Mouse (Mus musculus) kidney, embryonic 15.5 days (tissue): ENCODE results near the gene Lamc1. TPM values are rescaled to one million over a fixed set of nuclear protein-coding genes. Genes with fewer than 3 reads are reported as not detected.

Source experiments
- ATAC-seq: fragments of 200-750 bp; cut with Nextera tagmentation; replicated peaks from 2 replicates; pipeline ENCODE4 v1.8.0; 2017; ENCODE audit warnings: moderate TSS enrichment; ENCODE audit not compliant: low FRiP score
- H3K27ac ChIP-seq: fragments of 300-500 bp; sonication (generic); 2 replicates; pipeline ENCODE4 v1.5.1; 2015; ENCODE audit warnings: mild to moderate bottlenecking, inconsistent platforms
- H3K27me3 ChIP-seq: fragments of 300-500 bp; sonication (generic); 2 replicates; pipeline ENCODE4 v1.6.1; 2015; ENCODE audit warnings: inconsistent platforms
- H3K36me3 ChIP-seq: fragments of 300-500 bp; sonication (generic); 2 replicates; pipeline ENCODE4 v1.6.1; 2015; ENCODE audit warnings: inconsistent platforms
- H3K4me1 ChIP-seq: fragments of 300-500 bp; sonication (generic); 2 replicates; pipeline ENCODE4 v1.6.1; 2015; ENCODE audit warnings: inconsistent platforms
- H3K4me2 ChIP-seq: fragments of 300-500 bp; sonication (generic); 2 replicates; pipeline ENCODE4 v1.6.1; 2015; ENCODE audit warnings: moderate library complexity, mild to moderate bottlenecking, inconsistent platforms
- H3K4me3 ChIP-seq: fragments of 300-500 bp; sonication (generic); replicated peaks from 2 replicates; pipeline ENCODE4 v1.5.1; 2015; ENCODE audit warnings: mild to moderate bottlenecking, inconsistent platforms
- H3K9ac ChIP-seq: fragments of 300-500 bp; sonication (generic); 2 replicates; pipeline ENCODE4 v1.6.1; 2015; ENCODE audit warnings: mild to moderate bottlenecking, inconsistent platforms
- H3K9me3 ChIP-seq: fragments of 300-500 bp; sonication (generic); replicated peaks from 2 replicates; pipeline ENCODE4 v1.6.1; 2016; ENCODE audit warnings: inconsistent platforms
- WGBS: fragments of 180-500 bp; shearing (Covaris S2); methylation state at CpG from one replicate; pipeline ENCODE4 v1.1.7; 2015; ENCODE audit warnings: mixed read lengths; 5-methylcytosine and 5-hydroxymethylcytosine counted together
- polyA plus RNA-seq: library from polyadenylated mRNA; unstranded; fragments of >200 nt; fragmentation: Nextera tagmentation; extraction: Ambion mirVana; gene quantifications from 2 replicates; pipeline ENCODE4 v1.2.1, GENCODE M21; 2015

Lamc1 gene
- polyA plus RNA-seq, 1 experiment from 2014 or later = 101 TPM

DNA sequence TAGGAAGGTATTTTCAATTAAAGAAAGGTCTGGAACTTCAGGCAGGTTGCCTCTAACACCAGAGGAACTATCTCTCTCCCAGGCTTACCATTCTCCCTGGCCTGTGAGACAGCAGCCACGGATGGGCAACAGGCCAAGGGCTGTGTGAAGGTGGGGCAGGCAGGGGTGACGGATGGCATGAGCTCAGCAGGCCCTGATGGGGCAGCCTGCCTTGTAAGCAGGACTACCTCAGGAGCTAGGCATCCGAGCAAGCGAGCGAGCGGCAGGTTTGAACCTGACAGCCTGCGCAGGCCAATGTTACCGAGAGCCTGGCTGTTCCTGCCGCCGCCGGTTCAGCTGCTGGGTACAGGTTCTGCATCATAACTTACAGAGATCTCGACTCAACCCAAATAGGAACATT lies 157.8 kb downstream of the Lamc1 start:
- no peaks in the 10 kb centered on the region for H3K27me3 ChIP-seq
- no peak overlapping the region for H3K4me2 ChIP-seq
- peak; percentile 75 for ATAC-seq
- H3K4me3 ChIP-seq = no peak overlapping the region
- H3K4me1 ChIP-seq = peaks cover 40% of the 10 kb centered on the region
- H3K27ac ChIP-seq = peak overlapping the region; percentile 29; the same call in 1 of the 2 replicates
- H3K9me3 ChIP-seq = no peaks in the 10 kb centered on the region
- H3K9ac ChIP-seq = no peak overlapping the region
- H3K36me3 ChIP-seq = no peaks in the 10 kb centered on the region
- WGBS = 51% methylated on average over 12 of the region's 12 CpGs

- Histone ChIP-seq H3K4me2 (no peak overlapping the region), H3K36me3 (no peaks in the 10 kb centered on the region), H3K4me3 (no peak overlapping the region), H3K27me3 (no peaks in the 10 kb centered on the region), H3K4me1 (peaks cover 40% of the 10 kb centered on the region), H3K9me3 (no peaks in the 10 kb centered on the region), H3K27ac (peak overlapping the region; percentile 84), H3K9ac (no peak overlapping the region)
- ATAC-seq = no peak; the same call in 1 of the 2 replicates
- 47% methylated on average over 3 of the region's 3 CpGs for WGBS
Observed at GRCm38 (mm10) chr1:153173276-153173675, 159.3 kb downstream of the Lamc1 start.

GRCm38 (mm10) chr1:153172291-153172731 lies 160.3 kb downstream of the Lamc1 start:
- WGBS = 4% methylated on average over 9 of the region's 9 CpGs

DNA sequence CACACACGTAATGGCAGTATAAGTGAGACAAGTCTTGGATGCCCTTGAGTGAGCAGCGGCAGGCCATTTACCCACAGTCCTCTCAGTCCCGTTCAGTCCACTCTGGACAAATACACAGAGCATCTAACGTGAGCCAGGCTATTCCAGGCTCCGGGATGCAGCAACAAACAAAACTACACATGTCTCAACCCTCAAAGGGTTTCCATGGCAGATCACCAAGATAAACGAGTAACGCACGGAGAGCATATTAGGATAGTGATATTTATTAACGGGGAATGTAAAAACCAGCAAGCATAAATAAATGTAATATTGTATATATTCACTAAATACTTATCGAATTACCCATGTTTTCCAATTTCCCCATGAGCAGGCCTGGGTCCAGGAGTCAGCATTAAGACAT lies 161.6 kb downstream of the Lamc1 start:
- Histone ChIP-seq H3K27me3 (no peaks in the 10 kb centered on the region), H3K36me3 (no peaks in the 10 kb centered on the region), H3K9ac (no peak overlapping the region), H3K27ac (no peak overlapping the region), H3K4me1 (peaks cover 40% of the 10 kb centered on the region), H3K4me2 (no peak overlapping the region), H3K4me3 (no peak overlapping the region), H3K9me3 (no peaks in the 10 kb centered on the region)
- no peak for ATAC-seq
- 60% methylated on average over 10 of the region's 10 CpGs for WGBS

More at GRCm38 (mm10) chr1:153172291-153172731, 160.3 kb downstream of the Lamc1 start:
- Histone ChIP-seq H3K4me2 (0 out of 2 replicates have a peak overlapping the region, but pooled peaks have one; percentile 15), H3K27me3 (no peaks in the 10 kb centered on the region), H3K9ac (no peak overlapping the region), H3K36me3 (no peaks in the 10 kb centered on the region), H3K4me1 (peaks cover 40% of the 10 kb centered on the region), H3K9me3 (no peaks in the 10 kb centered on the region), H3K27ac (peak overlapping the region; percentile 84), H3K4me3 (no peak overlapping the region)
- ATAC-seq = peak; percentile 86

Other genes with a start within 250 kb of the Lamc1 start
- 42.3 and 43.8 TPM in 2 replicates for gene Lamc2, start 146.3 kb downstream of the Lamc1 start, polyA plus RNA-seq
- 0.12 and 0.13 TPM in 2 replicates for gene Shcbp1l, start 92.4 kb upstream of the Lamc1 start, polyA plus RNA-seq
- gene Dhx9, start 154.9 kb upstream of the Lamc1 start, polyA plus RNA-seq = 37.3 and 39.6 TPM in 2 replicates
- 21.4 and 23.3 TPM in 2 replicates for gene Npl, start 217.3 kb upstream of the Lamc1 start, polyA plus RNA-seq